Mouse (Mus musculus) cortical plate, adult 2 months (tissue): ENCODE data around the gene Psors1c2.

ENCODE experiments used
- CTCF ChIP-seq: fragments of 200-500 bp; IDR thresholded peaks from 2 replicates; pipeline ENCODE4 v1.5.1; 2011; ENCODE audit warnings: mild to moderate bottlenecking, control low read depth, low read length; ENCODE audit not compliant: insufficient read depth; ENCODE audit errors: extremely low read depth
- POLR2A ChIP-seq: fragments of 200-500 bp; IDR thresholded peaks from 2 replicates; pipeline ENCODE4 v1.6.1; 2011; ENCODE audit warnings: mild to moderate bottlenecking, low read length, control low read depth; ENCODE audit not compliant: insufficient read depth; ENCODE audit errors: extremely low read depth

DNA sequence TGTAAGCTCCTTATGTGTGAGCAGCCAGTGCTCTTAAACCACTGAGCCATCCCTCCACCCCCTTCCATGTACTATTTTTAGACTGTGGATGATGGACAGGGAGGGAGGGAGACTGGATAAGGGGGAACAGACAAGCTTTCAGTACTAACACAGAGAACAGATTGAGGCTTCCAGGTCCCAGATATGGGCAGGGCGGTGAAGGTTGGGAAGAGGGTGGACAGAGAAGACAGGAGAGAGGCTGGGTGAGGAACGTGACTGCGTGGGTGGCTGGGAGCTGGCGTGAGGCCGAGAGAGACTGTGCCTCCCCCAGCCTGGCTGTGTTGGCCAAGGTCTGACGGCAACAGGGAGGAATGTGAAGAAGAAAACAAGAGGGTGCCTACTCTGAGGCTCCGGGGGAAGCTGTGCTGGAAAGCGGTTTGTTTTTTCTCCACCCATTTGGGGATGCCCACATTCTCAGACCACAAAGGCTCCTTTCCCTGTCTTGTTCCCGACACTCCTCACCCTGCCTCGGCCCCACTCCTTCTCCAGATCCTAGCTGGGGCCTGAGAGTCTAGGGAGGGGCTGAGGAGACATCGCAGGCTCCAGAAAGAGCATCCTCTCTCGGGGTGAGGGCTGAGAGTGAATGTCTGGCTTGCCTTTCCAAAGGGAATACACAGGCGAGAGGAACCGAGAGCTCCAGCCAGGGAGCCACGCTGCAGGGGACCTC is 16.6 kb downstream of the Psors1c2 start:
- TF ChIP-seq CTCF, result no peak
- peak; percentile 30; the same call in 1 of the 2 replicates for TF ChIP-seq POLR2A
